Mouse (Mus musculus) fibroblast of lung, adult 2 months (primary cell): ENCODE measurements at regions not wholly inside any gene's neighbourhood (a gene's known extent, or its start where the extent isn't known, plus 50 kb on each side); places are given as distances from the start of the nearest gene placed in this dataset.

Source experiments
- DNase-seq: peaks from one replicate; pipeline ENCODE4 v3.0.0-alpha.2; 2011; ENCODE audit warnings: low read depth

DNA sequence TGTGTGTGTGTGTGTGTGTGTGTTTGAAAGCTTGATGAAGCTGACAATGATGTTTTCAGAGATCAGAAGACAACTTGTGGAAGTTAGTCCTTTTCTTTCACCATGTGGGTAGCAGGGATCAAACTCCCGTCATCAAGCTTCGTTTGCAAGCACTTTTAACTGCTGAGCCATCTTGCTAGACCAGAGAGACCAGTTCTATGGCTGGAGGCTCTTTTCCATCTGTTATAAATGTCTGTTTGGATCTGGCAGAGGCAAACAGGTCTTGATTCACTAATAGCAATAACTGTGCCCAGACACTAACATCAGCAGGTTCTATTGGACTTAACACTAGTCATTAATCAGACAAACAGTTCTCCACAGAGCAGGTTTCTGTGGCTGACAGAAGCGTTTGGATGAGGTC is 150.1 kb upstream of the Stmnd1 start:
- DNase-seq: no peak

GRCm38 (mm10) chr13:46116576-46116975 is 151.8 kb upstream of the Atxn1 start:
- DNase-seq: no peak

DNA sequence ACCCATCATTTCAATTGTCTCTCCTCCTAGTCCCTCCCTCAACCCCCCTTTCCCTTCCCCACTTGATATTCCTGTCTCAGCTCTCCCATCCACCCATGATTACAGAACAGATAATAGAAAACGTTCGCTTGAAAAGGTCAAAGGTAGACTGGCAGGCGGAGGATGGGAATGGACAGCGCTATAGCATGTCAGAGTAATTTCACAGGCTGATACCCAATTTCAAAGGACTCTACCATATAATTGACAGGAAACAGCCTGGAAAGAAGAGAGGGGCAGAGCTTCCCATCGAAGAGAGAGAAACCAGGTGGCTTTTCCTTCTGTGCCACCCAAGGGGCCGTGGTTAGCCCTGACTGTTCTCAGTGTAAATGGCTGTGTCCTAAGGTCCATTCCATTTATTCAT is 140.2 kb upstream of the Atxn1 start:
- DNase-seq: no peak

DNA sequence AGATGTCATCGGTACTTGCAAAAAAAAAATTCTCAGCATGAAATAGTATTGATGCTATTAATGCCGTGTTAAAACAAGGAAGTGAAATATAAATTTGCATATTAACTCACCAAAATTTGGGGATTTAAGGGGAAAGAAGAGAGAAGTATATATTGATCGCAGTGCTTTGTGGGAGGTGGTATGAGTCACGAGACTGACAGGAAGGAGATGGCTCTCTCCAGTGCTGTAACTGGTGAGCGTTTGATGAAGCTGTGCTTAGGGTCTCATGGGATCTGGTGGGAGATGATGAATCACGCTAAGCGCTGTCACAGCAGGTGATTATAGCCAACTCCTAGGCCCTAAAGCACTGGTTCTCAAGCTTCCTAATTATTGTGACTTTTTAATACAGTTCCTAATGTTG is 133.8 kb upstream of the Atxn1 start:
- no peak for DNase-seq

DNA sequence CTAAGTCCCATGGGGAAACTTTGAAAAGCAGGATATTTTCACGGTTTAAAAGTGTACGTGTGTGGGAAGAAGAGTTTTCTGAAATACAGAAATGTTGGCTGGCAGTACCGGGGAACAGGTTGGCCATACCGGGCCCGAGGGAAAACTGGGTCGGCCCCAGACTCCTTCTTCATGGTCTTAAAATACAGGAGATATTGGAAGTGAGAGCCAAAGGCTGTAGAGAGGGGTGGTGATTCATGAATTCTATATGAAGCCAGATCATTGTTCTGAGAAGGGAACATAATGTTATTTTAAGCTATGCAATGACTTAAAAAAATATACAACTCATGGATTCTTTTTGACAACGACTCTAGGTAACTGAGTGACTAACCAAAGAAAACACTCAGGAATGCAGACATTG is 133.3 kb upstream of the Atxn1 start:
- DNase-seq: no peak

- peak; percentile 4 for DNase-seq
These were observed 132.2 kb upstream of the Atxn1 start for GRCm38 (mm10) chr13:46096968-46097367.

GRCm38 (mm10) chr13:46096416-46096815 is 131.6 kb upstream of the Atxn1 start:
- DNase-seq: no peak

GRCm38 (mm10) chr13:46092787-46093186 is 128.0 kb upstream of the Atxn1 start:
- DNase-seq: no peak

DNA sequence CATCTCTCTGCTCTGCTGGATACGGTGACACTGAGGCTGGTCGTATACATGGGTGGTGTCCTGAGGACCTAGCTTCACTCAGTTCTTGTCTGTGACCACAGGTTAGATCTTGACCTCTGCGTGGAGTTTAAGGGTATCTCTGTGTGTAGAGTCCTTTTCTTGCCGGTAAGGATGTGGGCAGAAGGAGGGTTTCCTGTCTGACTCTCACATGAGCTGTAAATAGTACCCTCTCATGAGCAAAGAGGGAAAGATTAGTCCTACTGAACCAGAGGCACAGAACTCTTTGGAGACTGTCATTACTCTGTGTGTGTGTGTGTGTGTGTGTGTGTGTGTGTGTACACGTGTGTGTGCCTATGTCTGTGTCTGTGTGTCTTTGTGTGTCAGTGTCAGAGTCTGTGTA is 126.3 kb upstream of the Atxn1 start:
- no peak for DNase-seq

DNA sequence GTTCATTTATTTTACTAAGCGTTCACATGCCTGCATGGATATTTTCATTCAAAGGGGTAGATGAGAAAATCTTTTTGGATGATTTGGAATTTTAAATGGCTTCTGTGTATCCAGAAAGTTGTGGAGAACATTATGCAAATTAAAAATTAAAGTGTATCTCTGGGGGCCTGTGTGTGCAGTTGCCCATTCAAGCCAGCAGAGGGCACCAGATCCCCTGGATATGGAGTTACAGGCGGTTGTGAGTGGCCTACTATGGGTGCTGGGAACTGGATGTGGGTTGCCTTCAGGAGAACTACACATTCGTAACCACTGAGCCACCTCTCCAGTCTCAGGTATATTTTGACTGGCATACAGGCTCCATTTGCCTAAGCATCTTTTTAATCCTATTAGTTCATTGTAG is 123.4 kb upstream of the Atxn1 start:
- no peak for DNase-seq

DNA sequence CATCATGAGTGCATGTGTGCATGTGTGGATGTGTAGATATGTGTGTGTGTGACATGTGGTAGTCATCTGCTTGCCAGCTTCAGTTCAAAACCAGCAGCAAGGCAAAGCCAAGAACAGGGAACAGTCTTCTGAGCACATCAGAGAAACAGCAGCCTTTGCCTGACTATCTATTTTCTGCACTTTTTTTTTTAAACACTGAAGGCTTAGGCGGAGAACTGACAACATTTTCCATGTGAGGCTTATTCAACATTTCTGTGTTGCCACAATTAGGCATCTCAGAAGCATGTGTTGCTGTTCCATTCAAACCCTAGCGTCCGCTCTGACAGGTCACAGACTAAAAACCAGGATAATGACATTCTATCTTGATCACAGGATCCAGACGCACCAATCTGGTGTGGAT is 122.9 kb upstream of the Atxn1 start:
- DNase-seq: no peak

DNA sequence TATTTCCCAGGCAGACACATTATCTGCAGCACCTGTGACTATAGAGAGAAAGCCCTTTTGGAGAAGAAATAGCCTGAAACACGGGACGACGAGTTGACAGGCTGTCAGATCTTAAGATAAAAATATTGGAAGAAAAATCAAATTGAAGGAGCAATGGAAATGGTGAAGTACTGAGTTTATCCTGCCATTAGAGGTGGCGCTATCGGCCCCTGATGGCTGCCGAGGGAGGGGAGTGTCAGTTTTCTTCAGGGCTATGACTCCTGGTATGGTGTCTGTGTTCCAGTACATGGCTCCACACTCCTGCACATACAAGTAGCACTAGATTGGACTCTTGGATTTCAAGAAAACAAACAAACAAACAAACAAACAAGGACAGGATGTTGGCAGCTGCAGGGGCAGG is 112.1 kb upstream of the Atxn1 start:
- no peak for DNase-seq

GRCm38 (mm10) chr13:46071670-46072069 is 106.9 kb upstream of the Atxn1 start:
- no peak for DNase-seq

DNA sequence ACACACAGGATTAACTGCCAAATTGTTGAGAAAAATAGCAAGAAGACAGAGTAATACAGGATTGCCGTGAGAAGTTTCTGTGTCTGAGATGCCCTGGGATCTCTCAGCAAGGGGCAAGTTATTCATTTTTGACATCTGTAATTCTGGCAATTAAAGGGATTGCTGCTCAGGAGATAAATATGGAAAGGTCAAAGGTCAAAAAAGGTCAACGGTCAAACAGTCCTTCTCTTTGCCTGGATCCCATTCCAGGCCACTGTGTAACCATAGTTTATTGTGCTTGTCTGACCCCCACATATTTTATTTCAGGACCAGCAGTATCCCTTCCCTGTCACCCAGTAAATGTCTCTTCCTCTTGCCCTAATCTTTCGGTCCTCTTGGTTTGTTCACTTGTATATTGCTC is 104.8 kb upstream of the Atxn1 start:
- DNase-seq: no peak

GRCm38 (mm10) chr13:46062758-46063157 is 98.0 kb upstream of the Atxn1 start:
- no peak for DNase-seq

GRCm38 (mm10) chr13:46059870-46060269 is 95.1 kb upstream of the Atxn1 start:
- DNase-seq: no peak

GRCm38 (mm10) chr13:46058862-46059261 is 94.1 kb upstream of the Atxn1 start:
- no peak for DNase-seq

- DNase-seq: no peak
These were observed 93.5 kb upstream of the Atxn1 start for GRCm38 (mm10) chr13:46058341-46058740.

DNA sequence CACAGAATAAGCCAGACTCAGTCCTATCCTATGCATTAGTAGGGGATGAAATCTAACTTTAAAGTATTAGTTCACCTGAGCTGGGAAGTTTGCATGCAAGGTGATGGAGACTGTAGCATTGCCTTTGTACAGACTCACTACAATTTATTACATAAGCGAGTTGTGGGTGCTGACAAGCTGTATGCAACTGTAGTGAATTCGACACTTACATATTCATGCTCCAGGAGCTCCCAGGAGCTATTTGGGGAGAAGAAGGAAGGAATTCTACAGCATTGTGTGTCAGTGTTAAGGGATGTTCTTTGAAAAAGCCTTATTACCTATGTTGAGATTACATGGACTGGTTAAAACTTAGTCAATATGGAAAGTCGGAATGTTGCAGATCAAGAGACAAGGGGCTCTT is 90.6 kb upstream of the Atxn1 start:
- no peak for DNase-seq

DNA sequence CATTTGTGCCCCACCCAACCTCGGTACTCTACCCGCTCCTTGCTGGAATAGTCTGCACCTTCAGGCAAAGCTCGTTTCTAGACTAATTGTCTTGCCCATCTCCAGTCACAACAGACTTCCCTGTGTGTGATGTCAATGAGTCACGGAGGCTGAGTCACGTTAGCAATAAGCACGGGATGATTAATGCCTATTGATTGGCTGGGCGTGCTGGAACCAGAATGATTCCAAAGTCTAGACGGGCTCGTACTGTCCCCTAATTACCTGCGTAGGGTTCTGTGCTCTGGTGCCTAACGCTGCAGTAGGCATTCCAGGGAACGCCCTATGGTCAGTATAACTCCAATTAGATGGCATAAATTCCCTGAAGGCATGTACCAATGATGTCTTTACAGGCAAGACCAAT is 78.8 kb upstream of the Atxn1 start:
- peak; percentile 77 for DNase-seq

- DNase-seq: peak; percentile 35
These were observed 78.2 kb upstream of the Atxn1 start for GRCm38 (mm10) chr13:46043016-46043415.

DNA sequence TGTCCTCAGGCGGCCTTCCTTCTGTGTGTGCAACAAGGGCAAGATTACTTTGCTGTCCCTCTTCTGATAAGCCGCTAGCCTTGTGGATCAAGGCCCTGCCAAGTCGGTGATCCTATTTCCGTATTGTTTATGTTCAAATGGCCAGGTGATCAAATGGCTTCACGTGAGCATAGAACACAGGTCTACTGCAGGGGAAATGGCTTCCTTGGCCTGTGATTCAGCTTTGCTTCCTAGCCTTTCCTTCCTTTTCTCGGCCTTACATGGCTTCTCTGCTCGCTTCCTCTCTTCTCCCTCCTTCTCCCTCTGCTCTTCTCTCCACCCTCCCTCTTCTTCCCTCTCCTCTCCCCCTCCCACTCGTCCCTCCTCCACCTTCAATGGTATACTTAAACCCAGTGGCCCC is 77.4 kb upstream of the Atxn1 start:
- no peak for DNase-seq

DNA sequence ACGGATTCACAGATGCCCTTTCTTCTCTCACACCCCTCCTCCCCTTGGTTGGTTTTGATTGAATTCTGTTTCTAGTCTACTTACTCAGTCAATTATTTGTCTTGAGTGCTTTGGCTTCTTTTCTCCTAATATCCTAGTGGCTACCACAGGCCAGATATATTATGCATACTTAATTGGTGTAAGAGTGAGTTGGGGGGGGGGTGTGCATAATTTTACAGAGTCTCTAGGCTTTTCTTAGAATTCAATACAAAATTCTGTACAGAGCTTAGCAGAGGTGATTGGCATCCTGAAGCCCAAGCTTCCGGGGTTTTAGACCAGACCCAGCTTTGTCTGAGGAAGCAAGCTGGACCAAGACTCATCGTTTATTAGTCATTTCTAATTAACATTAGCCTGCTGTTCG is 76.7 kb upstream of the Atxn1 start:
- DNase-seq: no peak

DNA sequence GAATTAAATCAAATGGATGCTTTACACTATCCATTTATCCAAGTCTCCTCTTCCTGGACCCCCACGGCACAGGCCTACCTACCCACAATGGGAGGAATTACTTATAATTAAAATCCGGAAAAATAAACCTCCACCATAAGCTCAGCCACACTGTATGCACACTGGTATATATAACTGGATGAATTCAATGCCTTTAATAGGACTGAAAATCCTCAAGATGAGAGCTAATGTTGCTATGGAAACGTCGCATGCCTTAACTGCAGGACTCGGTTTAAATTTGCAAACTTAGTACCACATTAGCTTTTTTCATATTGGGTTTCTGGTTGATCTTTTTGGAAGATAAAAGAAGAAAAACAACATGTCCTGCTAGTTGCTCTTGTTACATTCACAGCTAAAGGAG is 75.3 kb upstream of the Atxn1 start:
- DNase-seq: no peak
